Mouse (Mus musculus): ENCODE data around the gene Cfap69.

Gene Cfap69

GRCm38 (mm10) chr5:5657932-5658331 is 6.1 kb downstream of the Cfap69 start:
- DNase-seq (ENCODE audit: low spot score), result peak; percentile 11

GRCm38 (mm10) chr5:5648817-5649569 is 15.0 kb downstream of the Cfap69 start:
- DNase-seq (ENCODE audit: low spot score), result peak; percentile 25

- DNase-seq (ENCODE audit: low spot score), result no peak
Measured at GRCm38 (mm10) chr5:5646173-5646572, 17.9 kb downstream of the Cfap69 start.

GRCm38 (mm10) chr5:5638496-5638895 is 25.5 kb downstream of the Cfap69 start:
- no peak for DNase-seq (ENCODE audit: low spot score)

DNA sequence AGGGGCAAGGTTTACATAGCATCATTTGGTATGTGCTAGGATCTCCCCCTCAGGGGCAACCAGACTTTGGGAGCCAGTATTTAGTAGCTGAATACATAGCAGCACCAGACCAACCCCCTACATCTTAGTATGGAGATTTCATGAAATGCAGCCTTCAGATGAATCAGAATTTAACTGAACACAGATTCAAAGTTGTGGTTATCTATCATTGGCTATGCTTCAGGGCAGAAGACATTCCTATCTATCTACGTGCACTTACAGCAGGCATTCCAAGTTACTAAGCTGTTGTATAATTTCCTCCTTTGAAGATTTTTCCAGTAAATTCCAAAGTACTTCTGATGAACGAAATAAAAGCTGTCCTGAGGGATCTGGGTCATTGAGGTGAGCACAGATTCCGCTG is 38.5 kb downstream of the Cfap69 start:
- DNase-seq (ENCODE audit: low spot score), result no peak

DNA sequence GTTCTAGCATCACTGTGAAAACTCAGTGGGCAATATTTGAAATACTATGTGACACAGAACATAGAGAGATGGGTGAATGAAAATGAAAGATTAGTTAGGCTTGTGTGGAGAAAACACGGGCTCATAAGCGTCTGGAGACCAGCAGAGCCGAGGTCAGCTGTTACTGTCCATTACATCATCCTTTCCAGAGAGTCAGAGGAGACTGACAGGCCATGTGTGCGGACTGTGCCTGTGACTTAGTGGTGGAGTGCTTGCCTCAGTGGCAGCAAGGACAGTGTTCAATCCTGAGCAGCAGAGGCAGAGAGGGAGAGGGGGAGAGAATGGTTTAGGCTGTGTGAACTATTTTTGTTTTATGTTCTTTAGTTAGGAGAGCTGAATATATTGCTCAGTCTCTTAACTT is 45.7 kb downstream of the Cfap69 start:
- no peak for DNase-seq (ENCODE audit: low spot score)

- no peak for DNase-seq (ENCODE audit: low spot score)
Measured at GRCm38 (mm10) chr5:5610540-5610939, 53.5 kb downstream of the Cfap69 start.

- no peak for DNase-seq (ENCODE audit: low spot score)
Measured at GRCm38 (mm10) chr5:5587686-5588085, 76.4 kb downstream of the Cfap69 start.

DNA sequence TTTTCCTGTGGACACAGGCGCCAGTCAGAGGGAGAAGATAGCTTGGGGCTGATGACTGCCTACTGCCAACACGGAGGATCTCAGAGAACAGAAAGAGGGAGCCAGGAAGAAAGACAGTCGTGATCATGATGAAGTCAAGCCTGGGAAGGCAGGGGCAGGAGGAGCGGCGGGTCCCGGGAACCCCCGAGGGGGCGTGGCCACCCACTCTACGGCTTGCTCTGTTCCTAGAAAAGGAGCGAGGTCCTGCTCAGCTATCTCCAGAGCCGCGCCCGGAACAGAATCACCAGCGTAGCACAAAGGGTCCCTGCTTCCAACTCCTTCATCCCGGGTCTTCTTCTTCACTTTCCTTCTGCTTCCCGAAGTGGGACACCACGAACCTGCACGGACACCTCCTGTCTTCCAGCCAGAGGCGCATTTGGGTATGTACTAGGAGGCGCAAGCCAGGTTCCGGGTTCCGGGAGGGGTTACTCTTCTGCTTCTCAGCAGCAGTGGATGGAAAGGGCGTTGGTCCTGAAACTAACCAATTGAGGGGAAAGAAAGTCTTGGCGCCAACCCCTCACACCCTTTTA is 90.2 kb downstream of the Cfap69 start, which contains the start of gene Gm8773:
Gene Gm8773, plus strand, starts transcription at position 51 of the 569 bp plus-strand sequence.
- DNase-seq (ENCODE audit: low spot score), result peak; percentile 16

GRCm38 (mm10) chr5:5562435-5562834 is 101.6 kb downstream of the Cfap69 start:
- DNase-seq (ENCODE audit: low spot score), result no peak

GRCm38 (mm10) chr5:5561041-5561706 is 102.9 kb downstream of the Cfap69 start:
- DNase-seq (ENCODE audit: low spot score), result no peak

DNA sequence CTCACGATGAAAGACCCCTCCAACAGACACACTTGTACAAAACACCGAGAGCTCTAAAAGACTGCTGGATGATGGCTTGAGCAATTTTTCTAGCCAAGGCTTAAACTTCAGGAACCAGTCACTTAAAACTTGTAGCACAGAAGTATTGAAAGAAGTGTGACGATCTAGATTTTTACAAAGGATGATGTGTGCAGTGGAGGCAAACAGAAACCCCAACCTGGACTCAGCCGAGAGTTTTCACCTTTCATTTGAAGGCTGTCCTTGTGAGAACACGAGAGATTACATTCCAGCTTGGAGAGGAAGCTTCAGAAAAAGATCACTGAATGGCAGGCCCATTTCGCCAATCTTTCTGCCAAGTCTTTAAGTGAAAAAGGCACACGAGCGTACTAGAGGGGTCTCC is 104.2 kb downstream of the Cfap69 start:
- DNase-seq (ENCODE audit: low spot score), result no peak

DNA sequence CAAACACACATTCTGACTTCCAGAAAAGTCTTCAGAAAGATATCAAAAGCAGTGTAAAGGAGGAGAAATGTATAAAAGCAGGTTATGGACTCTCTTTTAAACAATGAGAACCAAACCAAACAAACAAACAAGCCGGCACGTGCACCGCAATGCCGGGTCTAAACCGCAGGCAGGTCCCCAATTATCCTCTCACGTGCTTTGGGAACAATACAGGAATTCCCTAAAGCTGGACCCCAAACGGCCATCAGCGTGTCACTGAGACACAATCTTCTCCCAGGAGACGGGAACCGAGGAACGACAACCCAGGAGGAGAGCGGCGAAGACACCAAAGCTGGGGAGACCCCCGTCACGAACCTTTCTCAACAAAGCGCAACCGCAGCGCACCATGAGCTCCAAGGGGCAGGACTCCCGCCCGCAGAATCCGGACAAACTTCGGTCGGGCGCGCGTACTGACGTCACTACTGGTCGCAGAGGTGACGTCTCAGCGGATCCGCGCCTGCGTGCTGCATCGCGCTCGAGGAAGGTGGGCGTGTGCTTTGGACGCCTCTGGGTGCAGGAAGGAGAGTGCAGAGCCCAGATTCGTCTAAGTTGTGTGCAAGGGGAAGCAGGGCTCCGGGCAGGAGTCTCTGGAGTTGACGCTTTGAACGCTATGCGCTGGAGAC is 104.8 kb downstream of the Cfap69 start, which contains the start of gene Gtpbp10:
Gene Gtpbp10, minus strand, starts transcription at position 460 of the 662 bp plus-strand sequence.
- DNase-seq (ENCODE audit: low spot score), result peak; percentile 94

GRCm38 (mm10) chr5:5551110-5551509 is 112.9 kb downstream of the Cfap69 start:
- no peak for DNase-seq (ENCODE audit: low spot score)

DNA sequence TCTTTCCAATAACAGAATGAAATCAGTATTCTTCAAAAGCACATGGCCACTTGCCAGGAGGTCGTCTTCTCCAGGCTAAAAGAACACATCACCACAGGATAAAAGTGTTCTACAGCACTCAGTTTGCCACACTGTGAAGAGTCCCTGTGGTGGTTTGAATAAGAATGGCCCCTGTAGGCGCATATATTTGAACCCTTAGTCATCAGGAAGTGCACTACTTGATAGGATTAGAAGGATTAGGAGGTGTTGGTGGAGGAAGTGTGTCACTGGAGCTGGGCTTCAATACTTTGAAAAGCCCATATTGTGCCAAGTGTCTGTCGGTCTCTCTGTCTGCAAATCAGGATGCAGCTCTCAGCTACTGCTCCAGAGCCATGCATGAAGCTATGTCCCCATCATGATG is 123.7 kb downstream of the Cfap69 start:
- DNase-seq (ENCODE audit: low spot score), result no peak

- no peak for DNase-seq (ENCODE audit: low spot score)
Measured at GRCm38 (mm10) chr5:5539771-5540170, 124.3 kb downstream of the Cfap69 start.

- no peak for DNase-seq (ENCODE audit: low spot score)
Measured at GRCm38 (mm10) chr5:5536131-5536530, 127.9 kb downstream of the Cfap69 start.

- DNase-seq (ENCODE audit: low spot score), result no peak
Measured at GRCm38 (mm10) chr5:5533656-5534420, 130.2 kb downstream of the Cfap69 start.
